Mouse (Mus musculus): Measurements from ENCODE around the gene Olfr552. TPM values are rescaled to one million over a fixed set of nuclear protein-coding genes. Genes with fewer than 3 reads are reported as not detected.
"Not testable (repeated sequence)": the region's sequence is repeated elsewhere in the genome, so short reads cannot be mapped to it uniquely, and the experiment has no call there.

Gene Olfr552
- polyA plus RNA-seq, 1 experiment from 2014 or later, result not detected

- ATAC-seq (ENCODE audit: insufficient number of reproducible peaks, insufficient read depth, low FRiP score, low TSS enrichment, low read depth); H3K4me3 ChIP-seq; H3K4me2 ChIP-seq; H3K27ac ChIP-seq; H3K9me3 ChIP-seq; H3K4me1 ChIP-seq; H3K27me3 ChIP-seq; H3K9ac ChIP-seq; H3K36me3 ChIP-seq: not testable (repeated sequence)
- WGBS, result 90% methylated on average over 19 of the region's 19 CpGs
Measured at GRCm38 (mm10) chr7:102620368-102620767, 22.8 kb downstream of the Olfr552 start.

DNA sequence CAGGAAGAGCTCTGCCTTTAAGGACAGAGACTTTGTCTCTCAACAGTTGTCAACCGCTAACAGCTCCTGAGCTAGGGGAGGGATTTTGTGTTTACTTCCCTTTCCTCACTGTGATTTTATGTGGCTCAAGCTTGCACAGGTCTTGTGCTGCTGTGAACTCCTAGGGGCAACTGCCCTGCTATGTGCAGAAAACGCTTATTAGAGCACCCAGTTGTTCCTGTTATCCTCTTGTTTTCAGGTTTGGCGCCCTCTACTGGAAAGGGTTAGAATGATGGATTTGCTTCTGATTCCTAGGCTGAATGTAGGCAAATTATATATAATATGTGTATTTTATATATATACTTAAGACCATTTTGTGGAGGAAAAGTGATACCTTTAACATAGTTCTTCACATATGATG is 39.1 kb downstream of the Olfr552 start:
- no peaks in the 10 kb centered on the region for H3K36me3 ChIP-seq
- no peaks in the 10 kb centered on the region for H3K27me3 ChIP-seq
- H3K27ac ChIP-seq, result no peak overlapping the region
- H3K9me3 ChIP-seq, result no peaks in the 10 kb centered on the region
- WGBS, result 26% methylated on average over 3 of the region's 3 CpGs
- no peaks in the 10 kb centered on the region for H3K4me1 ChIP-seq
- no peak for ATAC-seq (ENCODE audit: insufficient number of reproducible peaks, insufficient read depth, low FRiP score, low TSS enrichment, low read depth)
- H3K9ac ChIP-seq, result no peak overlapping the region
- H3K4me2 ChIP-seq, result no peak overlapping the region
- no peak overlapping the region for H3K4me3 ChIP-seq

DNA sequence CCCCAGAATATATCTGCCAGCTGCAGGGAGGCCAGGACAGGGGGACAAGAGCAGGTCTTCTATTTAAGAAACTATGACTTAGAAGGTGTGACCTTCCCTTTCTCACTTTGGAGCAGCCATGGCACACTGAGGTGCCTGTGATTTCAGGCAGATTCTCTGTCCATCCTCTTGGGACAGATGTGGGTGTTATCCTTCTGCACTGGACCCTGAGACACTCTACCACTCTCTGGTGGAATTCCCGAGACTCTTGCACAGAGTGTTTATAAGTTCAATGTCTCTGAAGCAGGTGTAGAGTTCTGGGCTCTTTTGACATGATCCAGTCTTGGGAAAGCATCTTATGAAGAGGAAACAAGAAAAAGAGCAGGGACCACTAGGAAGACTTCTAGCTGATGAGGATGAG is 40.6 kb downstream of the Olfr552 start, which contains the start of gene Olfr554:
Gene Olfr554, plus strand, starts transcription at position 301 of the 400 bp plus-strand sequence.
- Histone ChIP-seq H3K4me1 (no peaks in the 10 kb centered on the region), H3K27ac (no peak within 1 kb of the TSS), H3K4me2 (no peak within 1 kb of the TSS), H3K9ac (no peak within 1 kb of the TSS), H3K4me3 (no peak within 1 kb of the TSS), H3K9me3 (no peaks in the 10 kb centered on the region), H3K27me3 (no peaks in the 10 kb centered on the region), H3K36me3 (no peaks in the 10 kb centered on the region)
- WGBS, result 75% methylated on average over 1 of the region's 1 CpGs
- ATAC-seq (ENCODE audit: insufficient number of reproducible peaks, insufficient read depth, low FRiP score, low TSS enrichment, low read depth), result no peak

GRCm38 (mm10) chr7:102644945-102645344 is 47.4 kb downstream of the Olfr552 start:
- H3K36me3 ChIP-seq; H3K4me2 ChIP-seq; H3K27me3 ChIP-seq; H3K4me1 ChIP-seq; H3K9me3 ChIP-seq; H3K4me3 ChIP-seq; H3K9ac ChIP-seq; H3K27ac ChIP-seq; ATAC-seq (ENCODE audit: insufficient number of reproducible peaks, insufficient read depth, low FRiP score, low TSS enrichment, low read depth): not testable (repeated sequence)
- WGBS, result 74% methylated on average over 4 of the region's 4 CpGs

Other genes with a start within 250 kb of the Olfr552 start
- gene Rrm1, start 156.1 kb upstream of the Olfr552 start, polyA plus RNA-seq (2015; fragmentation: Nextera tagmentation; extraction: Ambion mirVana), result 148 and 154 TPM in 2 replicates
- gene Olfr543, start 116.1 kb upstream of the Olfr552 start, polyA plus RNA-seq (2015; fragmentation: Nextera tagmentation; extraction: Ambion mirVana), result 0.32 and 0.36 TPM in 2 replicates
- 0.10 and 0.20 TPM in 2 replicates for gene Olfr544, start 109.5 kb upstream of the Olfr552 start, polyA plus RNA-seq (2015; fragmentation: Nextera tagmentation; extraction: Ambion mirVana)
- 0.18 TPM in 1 of 2 replicates, not detected in the other for gene Olfr545, start 98.2 kb upstream of the Olfr552 start, polyA plus RNA-seq (2015; fragmentation: Nextera tagmentation; extraction: Ambion mirVana)
- gene Olfr547, start 63.0 kb upstream of the Olfr552 start, polyA plus RNA-seq (2015; fragmentation: Nextera tagmentation; extraction: Ambion mirVana), result not detected in 2 replicates
- gene Olfr548-ps1, start 56.9 kb upstream of the Olfr552 start, polyA plus RNA-seq (2015; fragmentation: Nextera tagmentation; extraction: Ambion mirVana), result not detected in 2 replicates
- not detected in 2 replicates for gene Olfr549, start 47.9 kb upstream of the Olfr552 start, polyA plus RNA-seq (2015; fragmentation: Nextera tagmentation; extraction: Ambion mirVana)
- 0.56 and 0.67 TPM in 2 replicates for gene Trim21, start 32.3 kb upstream of the Olfr552 start, polyA plus RNA-seq (2015; fragmentation: Nextera tagmentation; extraction: Ambion mirVana)
- 0.51 TPM in 1 of 2 replicates, not detected in the other for gene Olfr550, start 26.3 kb upstream of the Olfr552 start, polyA plus RNA-seq (2015; fragmentation: Nextera tagmentation; extraction: Ambion mirVana)
- not detected in 2 replicates for gene Olfr551, start 5.9 kb upstream of the Olfr552 start, polyA plus RNA-seq (2015; fragmentation: Nextera tagmentation; extraction: Ambion mirVana)
- gene Olfr553, start 20.4 kb downstream of the Olfr552 start, polyA plus RNA-seq (2015; fragmentation: Nextera tagmentation; extraction: Ambion mirVana), result not detected in 2 replicates
- gene Olfr554, start 40.7 kb downstream of the Olfr552 start, polyA plus RNA-seq (2015; fragmentation: Nextera tagmentation; extraction: Ambion mirVana), result not detected in 2 replicates
- gene Olfr555, start 61.1 kb downstream of the Olfr552 start, polyA plus RNA-seq (2015; fragmentation: Nextera tagmentation; extraction: Ambion mirVana), result not detected in 2 replicates
- gene Olfr556, start 67.1 kb downstream of the Olfr552 start, polyA plus RNA-seq (2015; fragmentation: Nextera tagmentation; extraction: Ambion mirVana), result not detected in 2 replicates
- 16.6 and 18.6 TPM in 2 replicates for gene Trim68, start 89.6 kb downstream of the Olfr552 start, polyA plus RNA-seq (2015; fragmentation: Nextera tagmentation; extraction: Ambion mirVana)
- gene Olfr557, start 98.1 kb downstream of the Olfr552 start, polyA plus RNA-seq (2015; fragmentation: Nextera tagmentation; extraction: Ambion mirVana), result not detected in 2 replicates
- gene Olfr558, start 104.4 kb downstream of the Olfr552 start, polyA plus RNA-seq (2015; fragmentation: Nextera tagmentation; extraction: Ambion mirVana), result 0.08 and 0.15 TPM in 2 replicates
- gene Olfr33, start 121.3 kb downstream of the Olfr552 start, polyA plus RNA-seq (2015; fragmentation: Nextera tagmentation; extraction: Ambion mirVana), result not detected in 2 replicates
- gene Olfr559, start 129.7 kb downstream of the Olfr552 start, polyA plus RNA-seq (2015; fragmentation: Nextera tagmentation; extraction: Ambion mirVana), result not detected in 2 replicates
- gene Olfr560, start 161.6 kb downstream of the Olfr552 start, polyA plus RNA-seq (2015; fragmentation: Nextera tagmentation; extraction: Ambion mirVana), result not detected in 2 replicates
- gene Olfr78, start 161.7 kb downstream of the Olfr552 start, polyA plus RNA-seq (2015; fragmentation: Nextera tagmentation; extraction: Ambion mirVana), result 0.04 and 0.33 TPM in 2 replicates
- not detected in 2 replicates for gene Olfr561, start 173.5 kb downstream of the Olfr552 start, polyA plus RNA-seq (2015; fragmentation: Nextera tagmentation; extraction: Ambion mirVana)
- not detected in 2 replicates for gene Olfr564, start 205.7 kb downstream of the Olfr552 start, polyA plus RNA-seq (2015; fragmentation: Nextera tagmentation; extraction: Ambion mirVana)

Measured in embryonic facial prominence, embryonic 13.5 days (tissue).